Mouse (Mus musculus) heart, adult 2 months (tissue): ENCODE measurements at regions not wholly inside any gene's neighbourhood (a gene's known extent, or its start where the extent isn't known, plus 50 kb on each side); places are given as distances from the start of the nearest gene placed in this dataset.

ENCODE experiments used
- CTCF ChIP-seq: fragments of 200-600 bp; IDR thresholded peaks from 2 replicates; pipeline ENCODE4 v1.8.1; 2022; ENCODE audit warnings: antibody characterized with exemption, mild to moderate bottlenecking, moderate library complexity
- EP300 ChIP-seq: fragments of 200-500 bp; IDR thresholded peaks from 2 replicates; pipeline ENCODE4 v1.6.1; 2011; ENCODE audit warnings: low read depth, low read length, control low read depth; ENCODE audit not compliant: insufficient read depth
- POLR2A ChIP-seq: fragments of 200-500 bp; IDR thresholded peaks from 2 replicates; pipeline ENCODE4 v1.6.1; 2011; ENCODE audit warnings: mild to moderate bottlenecking, low read depth, low read length, control low read depth; ENCODE audit not compliant: insufficient read depth

DNA sequence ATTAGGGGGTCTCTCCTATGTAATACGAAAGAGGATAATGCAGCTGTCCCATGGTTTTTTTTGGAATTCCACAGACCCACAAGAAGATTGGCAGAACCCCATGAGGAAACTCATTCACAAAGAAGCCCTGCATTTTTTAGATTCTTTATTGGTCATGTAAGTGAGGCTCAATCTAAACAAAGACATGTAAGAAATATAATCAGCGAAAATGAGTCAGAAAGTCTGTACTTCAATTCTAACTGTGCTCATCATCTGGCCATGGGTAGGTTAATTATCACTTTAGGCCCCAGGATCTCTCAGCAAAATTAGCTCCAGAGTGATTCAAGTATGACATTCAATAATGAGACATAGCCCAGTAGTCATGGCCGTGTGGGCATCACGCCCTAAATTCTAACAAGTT is 703.2 kb downstream of the A830018L16Rik start:
- TF ChIP-seq EP300 (no peak), POLR2A (no peak), CTCF (no peak)
